Mouse (Mus musculus): ENCODE measurements around the gene Ddah2.

DNA sequence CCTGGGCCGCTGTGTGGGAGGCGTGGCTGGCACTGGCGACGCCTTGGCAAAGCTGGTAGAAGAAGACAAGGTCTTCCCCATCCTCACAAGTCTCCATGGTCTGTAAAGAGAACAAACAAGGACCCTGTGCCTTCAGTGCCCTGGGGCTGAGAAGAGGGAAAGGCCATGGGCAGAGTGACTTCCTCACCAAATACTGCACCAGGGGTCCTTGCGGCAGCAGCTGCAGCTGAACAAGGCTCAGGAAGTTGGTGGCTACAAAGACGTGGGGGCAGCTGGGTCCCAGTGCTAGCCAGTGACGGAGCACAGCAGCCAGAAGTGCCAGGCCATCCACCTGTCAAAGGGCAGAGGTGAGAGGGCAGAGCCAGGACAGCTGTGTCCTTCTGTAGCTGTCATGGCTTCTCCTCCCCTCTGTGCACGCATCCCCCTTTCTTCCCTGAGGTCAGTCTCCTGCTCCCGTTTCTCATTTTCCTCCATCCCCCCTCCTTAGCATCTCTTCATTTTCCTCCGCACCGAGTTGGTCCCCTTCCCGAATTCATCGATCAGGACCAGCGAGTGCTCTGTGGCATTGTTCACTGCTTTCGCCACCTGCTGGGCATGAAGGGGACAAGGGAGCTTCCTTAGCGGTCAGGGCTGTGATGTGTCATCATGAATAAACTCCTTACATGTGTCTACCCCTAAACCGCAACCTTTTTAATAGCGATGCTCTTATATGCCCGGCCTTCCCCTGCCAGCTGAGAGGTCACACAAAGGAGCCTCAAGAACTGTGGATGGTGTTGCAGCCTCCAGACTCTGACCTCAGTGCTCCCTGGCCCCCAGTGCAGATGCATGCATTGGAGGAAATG, 28.9 kb upstream of the Ddah2 start:
- TF ChIP-seq CTCF (IDR thresholded peaks at IDR 0.05; ENCODE audit: borderline replicate concordance, extremely low read depth, insufficient read depth, insufficient read length) (peak; percentile 58; the same call in 1 of the 2 replicates), POLR2A (IDR thresholded peaks at IDR 0.05; ENCODE audit: borderline replicate concordance, extremely low read depth, insufficient read depth, insufficient read length, poor library complexity, severe bottlenecking) (no peak)

Measured in brain, embryonic 14.5 days (tissue).